ENCODE assay signal across 24 mouse cellular contexts in the genomic region with DNA sequence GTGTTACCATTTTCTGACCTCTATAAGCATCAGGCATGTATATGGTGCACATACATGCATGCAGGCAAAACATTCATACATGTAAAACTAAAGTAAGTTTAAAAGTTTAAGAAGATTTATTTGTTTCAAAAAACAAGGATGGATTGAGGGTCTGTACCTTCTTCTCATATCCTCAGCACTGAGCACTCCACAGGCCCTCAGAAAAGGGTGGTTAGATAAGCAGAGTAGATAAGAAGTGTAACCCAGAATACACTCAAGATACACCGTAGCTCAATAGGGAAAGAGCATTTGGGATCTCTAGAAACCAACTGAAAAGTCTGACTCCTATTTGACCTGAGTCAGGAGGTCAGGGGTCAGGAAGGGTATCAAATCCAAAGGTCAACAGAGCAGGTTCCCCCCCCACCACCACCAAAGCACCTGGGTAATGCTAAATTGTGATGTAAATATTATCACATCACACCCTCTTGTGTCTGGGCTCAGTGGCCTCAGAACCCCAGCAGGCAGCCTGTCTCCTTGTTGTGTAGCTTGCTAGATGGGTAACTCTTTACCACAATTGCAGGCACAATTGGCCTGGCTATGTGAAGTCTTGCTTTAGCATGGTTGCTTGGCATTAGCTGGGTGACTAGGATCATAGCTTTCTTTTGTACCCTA.
DNase-seq lines count a peak whose midpoint lies in the region; ATAC-seq and TF ChIP-seq lines count a peak whose summit lies in the region.
"Had no signal": no experiment of that assay in that cellular context is flagged by ENCODE, and none has a peak within 500 bp of the region (broad histone marks: within the 10 kb centered on the region; RNA-seq: fewer than 3 reads in every experiment).

No protein-coding gene starts in this region.

- H3K9me3 ChIP-seq in liver, embryonic 14.5 days (ENCODE audit: control insufficient read depth, low read length) = no peaks in the 10 kb centered on the region
- H3K9me3 ChIP-seq in liver, postnatal 0 days (ENCODE audit: low read length) = no peaks in the 10 kb centered on the region
- H3K9me3 ChIP-seq in MEL (replicated peaks; ENCODE audit: insufficient read depth, low read length) = no peaks in the 10 kb centered on the region
- H3K9me3 ChIP-seq in hindbrain, embryonic 14.5 days (ENCODE audit: control insufficient read depth, low read length) = no peaks in the 10 kb centered on the region
- H3K9me3 ChIP-seq: embryonic facial prominence, embryonic 10.5 days; embryonic facial prominence, embryonic 13.5 days; forebrain, embryonic 12.5 days; forebrain, embryonic 15.5 days; hindbrain, embryonic 12.5 days had no signal

- TF ChIP-seq POLR2A in MEL (IDR thresholded peaks at IDR 0.05; ENCODE audit: control insufficient read depth in 1 of 2, insufficient read depth in 1 of 2, low read depth in 1 of 2, low read length in 2 of 2, poor library complexity in 1 of 2) = no peak

- H3K36me3 ChIP-seq in liver, embryonic 14.5 days (replicated peaks; ENCODE audit: control insufficient read depth, insufficient read depth, low read depth) = no peaks in the 10 kb centered on the region
- H3K36me3 ChIP-seq in liver, postnatal 0 days (replicated peaks; ENCODE audit: insufficient read depth, low read length) = no peaks in the 10 kb centered on the region
- H3K36me3 ChIP-seq in MEL (ENCODE audit: control insufficient read depth in 1 of 2, insufficient read depth in 2 of 2, low read length in 2 of 2) = no peaks in the 10 kb centered on the region
- no peaks in the 10 kb centered on the region for H3K36me3 ChIP-seq in hindbrain, embryonic 14.5 days (replicated peaks; ENCODE audit: control insufficient read depth, insufficient read depth)
- H3K36me3 ChIP-seq: embryonic facial prominence, embryonic 10.5 days; embryonic facial prominence, embryonic 13.5 days; forebrain, embryonic 12.5 days; forebrain, embryonic 15.5 days; hindbrain, embryonic 12.5 days had no signal

- WGBS in liver, embryonic 14.5 days (ENCODE audit: insufficient replicate concordance) = 15% methylated on average over 1 of the region's 1 CpGs
- 23% methylated on average over 1 of the region's 1 CpGs for WGBS in liver, postnatal 0 days (ENCODE audit: insufficient replicate concordance)
- 90% methylated on average over 1 of the region's 1 CpGs for WGBS in hindbrain, embryonic 14.5 days

- peak; percentile 29; the same call in 1 of the 2 replicates for ATAC-seq in liver, embryonic 14.5 days (ENCODE audit: insufficient read depth)
- ATAC-seq in liver, postnatal 0 days = no peak
- ATAC-seq in hindbrain, embryonic 14.5 days (ENCODE audit: low FRiP score) = no peak
- ATAC-seq: forebrain, embryonic 15.5 days; hindbrain, embryonic 16.5 days had no signal

- no peak for TF ChIP-seq CTCF in liver, embryonic 14.5 days (IDR thresholded peaks at IDR 0.05; ENCODE audit: low read depth)
- TF ChIP-seq CTCF in liver, postnatal 0 days (IDR thresholded peaks at IDR 0.05; ENCODE audit: low read depth) = no peak
- no peak for TF ChIP-seq CTCF in MEL (IDR thresholded peaks at IDR 0.05 in 2 of 3, conservative IDR thresholded peaks at IDR 0.05 in 1 of 3; ENCODE audit: control insufficient read depth in 1 of 3, insufficient read depth in 1 of 3, low read depth in 2 of 3, low read length in 3 of 3, poor library complexity in 1 of 3, severe bottlenecking in 1 of 3)

- H3K27me3 ChIP-seq in liver, embryonic 14.5 days (ENCODE audit: control insufficient read depth, insufficient read depth, low read length) = no peaks in the 10 kb centered on the region
- H3K27me3 ChIP-seq in liver, postnatal 0 days (ENCODE audit: insufficient read depth, low read length) = no peaks in the 10 kb centered on the region
- H3K27me3 ChIP-seq in MEL (ENCODE audit: control insufficient read depth in 1 of 2, insufficient read depth in 2 of 2, low read length in 2 of 2) = no peaks in the 10 kb centered on the region
- H3K27me3 ChIP-seq in hindbrain, embryonic 14.5 days (ENCODE audit: control insufficient read depth, insufficient read depth, low read length) = no peaks in the 10 kb centered on the region
- H3K27me3 ChIP-seq: embryonic facial prominence, embryonic 13.5 days; forebrain, embryonic 12.5 days; forebrain, embryonic 15.5 days; hindbrain, embryonic 12.5 days had no signal

- H3K79me2 ChIP-seq in MEL (ENCODE audit: control insufficient read depth, insufficient read depth, low read length, poor library complexity) = no peaks in the 10 kb centered on the region

- H3K4me3 ChIP-seq in liver, embryonic 14.5 days (ENCODE audit: insufficient read depth in 1 of 2, low read depth in 2 of 2, low read length in 2 of 2) = no peak overlapping the region
- H3K4me3 ChIP-seq in liver, postnatal 0 days (ENCODE audit: low read depth, low read length) = no peak overlapping the region
- no peak overlapping the region for H3K4me3 ChIP-seq in MEL (ENCODE audit: control insufficient read depth in 1 of 2, insufficient read depth in 1 of 2, low read depth in 2 of 2, low read length in 2 of 2)
- no peak overlapping the region for H3K4me3 ChIP-seq in hindbrain, embryonic 14.5 days (replicated peaks; ENCODE audit: low read length)
- H3K4me3 ChIP-seq: embryonic facial prominence, embryonic 10.5 days; embryonic facial prominence, embryonic 13.5 days; erythroblast, embryonic 14.5 days; forebrain, embryonic 12.5 days; forebrain, embryonic 15.5 days; heart, adult 2 months; hindbrain, embryonic 12.5 days had no signal

- no peak for TF ChIP-seq EP300 in liver, embryonic 14.5 days (IDR thresholded peaks at IDR 0.05; ENCODE audit: low read depth)
- no peak for TF ChIP-seq EP300 in liver, postnatal 0 days (IDR thresholded peaks at IDR 0.05; ENCODE audit: low read depth)
- TF ChIP-seq EP300 in MEL (IDR thresholded peaks at IDR 0.05; ENCODE audit: low read depth in 1 of 2, low read length in 2 of 2) = no peak

- no peak overlapping the region for H3K27ac ChIP-seq in liver, embryonic 14.5 days
- no peak overlapping the region for H3K27ac ChIP-seq in liver, postnatal 0 days (ENCODE audit: low read depth)
- no peak overlapping the region for H3K27ac ChIP-seq in MEL (ENCODE audit: control insufficient read depth, low read depth, low read length)
- no peak overlapping the region for H3K27ac ChIP-seq in hindbrain, embryonic 14.5 days
- H3K27ac ChIP-seq: embryonic facial prominence, embryonic 10.5 days; embryonic facial prominence, embryonic 13.5 days; forebrain, embryonic 12.5 days; forebrain, embryonic 15.5 days; heart, adult 2 months; hindbrain, embryonic 12.5 days had no signal

- no peak overlapping the region for H3K4me2 ChIP-seq in liver, embryonic 14.5 days (ENCODE audit: low read depth)
- H3K4me2 ChIP-seq in liver, postnatal 0 days (ENCODE audit: low read depth, low read length) = no peak overlapping the region
- no peak overlapping the region for H3K4me2 ChIP-seq in hindbrain, embryonic 14.5 days (replicated peaks)
- H3K4me2 ChIP-seq: embryonic facial prominence, embryonic 13.5 days; forebrain, embryonic 12.5 days; forebrain, embryonic 15.5 days; heart, embryonic 11.5 days; hindbrain, embryonic 12.5 days had no signal

- no peak for TF ChIP-seq RAD21 in MEL (IDR thresholded peaks at IDR 0.05; ENCODE audit: low read depth, low read length)

- peak; percentile 56 for DNase-seq in heart, adult 11 months
- DNase-seq in heart, adult 9 months (ENCODE audit: low spot score in 2 of 2) = no peak
- no peak for DNase-seq in liver, embryonic 14.5 days (ENCODE audit: low read depth in 3 of 3, low spot score in 3 of 3)
- no peak for DNase-seq in liver, postnatal 0 days
- DNase-seq in MEL (ENCODE audit: low read depth, low spot score) = no peak
- DNase-seq in yolk sac, embryonic 10.5 days (ENCODE audit: low spot score) = no peak
- DNase-seq in hindbrain, embryonic 14.5 days (ENCODE audit: low spot score) = no peak
- DNase-seq: adrenal gland, adult 2 months; adrenal gland, postnatal 14 days; cerebellum, adult 11 months; cerebellum, adult 2 months; cerebellum, postnatal 10 days; cerebellum, postnatal 36 days; embryo, embryonic 11 days; gastrocnemius, postnatal 25 days; heart, adult 2 months had no signal

- peaks cover 49 to 60% of the 10 kb centered on the region in 2 experiments for H3K4me1 ChIP-seq in liver, embryonic 14.5 days (replicated peaks; ENCODE audit: control insufficient read depth in 2 of 2, insufficient read depth in 2 of 2, low read length in 1 of 2)
- H3K4me1 ChIP-seq in liver, postnatal 0 days (ENCODE audit: insufficient read depth) = peaks cover 6% of the 10 kb centered on the region; the same call in 1 of the 2 replicates
- H3K4me1 ChIP-seq in MEL (ENCODE audit: control insufficient read depth in 1 of 2, insufficient read depth in 2 of 2, low read length in 2 of 2) = no peaks in the 10 kb centered on the region
- no peaks in the 10 kb centered on the region for H3K4me1 ChIP-seq in hindbrain, embryonic 14.5 days (replicated peaks; ENCODE audit: control insufficient read depth, insufficient read depth, low read length)
- H3K4me1 ChIP-seq: embryonic facial prominence, embryonic 10.5 days; embryonic facial prominence, embryonic 13.5 days; forebrain, embryonic 12.5 days; forebrain, embryonic 15.5 days; hindbrain, embryonic 12.5 days had no signal

- H3K9ac ChIP-seq in liver, embryonic 14.5 days (replicated peaks) = no peak overlapping the region
- H3K9ac ChIP-seq in liver, postnatal 0 days (replicated peaks) = no peak overlapping the region
- H3K9ac ChIP-seq in MEL (ENCODE audit: control insufficient read depth, low read depth, low read length, poor library complexity, severe bottlenecking) = no peak overlapping the region
- no peak overlapping the region for H3K9ac ChIP-seq in hindbrain, embryonic 14.5 days
- H3K9ac ChIP-seq: embryonic facial prominence, embryonic 13.5 days; forebrain, embryonic 12.5 days; forebrain, embryonic 15.5 days; hindbrain, embryonic 12.5 days had no signal

TF ChIP-seq in MEL, 35 proteins besides CTCF, POLR2A, EP300 and RAD21:
- no peak for TF ChIP-seq JUND (IDR thresholded peaks at IDR 0.05; ENCODE audit: low read depth, low read length)
- 0 out of 2 replicates have a peak, but pooled peaks have one; percentile 29 for TF ChIP-seq GATA1 (IDR thresholded peaks at IDR 0.05; ENCODE audit: low read depth, low read length)
- no peak for TF ChIP-seq MXI1 (IDR thresholded peaks at IDR 0.05; ENCODE audit: low read depth, low read length)
- TF ChIP-seq UBTF (IDR thresholded peaks at IDR 0.05; ENCODE audit: borderline replicate concordance, insufficient read depth, low read depth, low read length) = no peak
- no peak for TF ChIP-seq POLR2AphosphoS2 (IDR thresholded peaks at IDR 0.05; ENCODE audit: low read length)
